Mouse (Mus musculus) T-helper 2 cell (primary cell): ENCODE data around the gene Igbp1b.

Experiments used
- in situ Hi-C: fragments of 300-600 bp; cut with MboI, MseI; formaldehyde crosslinking; loops from one replicate; pipeline ENCODE4 v1.15.1; 2025; ENCODE audit warnings: high pct_unique_total_duplicates

Gene Igbp1b

DNA sequence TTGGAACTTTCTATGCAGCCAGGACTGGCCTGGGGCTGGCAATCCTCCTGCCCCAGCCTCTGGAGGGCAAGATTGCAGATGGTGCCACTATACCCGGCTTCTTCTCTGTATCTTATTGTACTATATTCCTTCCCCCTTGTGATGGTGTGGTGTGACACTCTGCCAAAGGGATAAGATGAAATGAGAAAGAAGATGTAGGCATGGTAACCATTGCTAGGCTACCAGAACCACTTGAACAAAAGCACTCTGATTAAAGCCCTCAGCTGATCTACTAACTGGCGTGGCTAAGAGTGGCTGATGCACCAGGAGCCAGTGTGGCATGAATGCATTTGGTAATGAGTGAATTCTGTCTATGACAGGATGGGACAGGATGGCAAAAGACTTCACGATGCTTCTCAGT, at the start of gene Igbp1b:
TSS of gene Igbp1b (minus strand) at position 29 of the 400 bp plus-strand sequence.
- in situ Hi-C loops, result no loop called here

DNA sequence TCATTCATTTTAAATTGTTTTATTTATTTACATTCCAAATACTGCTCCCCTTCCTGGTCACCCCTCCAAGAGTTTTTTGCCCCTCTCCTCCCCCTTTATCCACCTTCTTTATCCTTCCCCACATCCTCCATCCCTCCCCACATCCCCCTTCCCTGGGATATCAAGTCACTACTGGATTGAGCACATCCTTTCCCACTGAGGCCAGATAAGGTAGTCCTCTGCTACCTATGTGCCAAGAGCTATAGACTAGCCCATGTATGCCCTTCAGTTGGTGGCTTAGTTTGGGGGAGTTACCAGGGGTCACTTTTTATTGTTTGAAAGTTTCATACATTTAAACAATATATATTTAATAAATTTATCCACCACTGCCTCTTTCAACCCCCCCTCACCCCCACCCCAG, 24.6 kb upstream of the Igbp1b start:
- in situ Hi-C loops, result no loop called here

DNA sequence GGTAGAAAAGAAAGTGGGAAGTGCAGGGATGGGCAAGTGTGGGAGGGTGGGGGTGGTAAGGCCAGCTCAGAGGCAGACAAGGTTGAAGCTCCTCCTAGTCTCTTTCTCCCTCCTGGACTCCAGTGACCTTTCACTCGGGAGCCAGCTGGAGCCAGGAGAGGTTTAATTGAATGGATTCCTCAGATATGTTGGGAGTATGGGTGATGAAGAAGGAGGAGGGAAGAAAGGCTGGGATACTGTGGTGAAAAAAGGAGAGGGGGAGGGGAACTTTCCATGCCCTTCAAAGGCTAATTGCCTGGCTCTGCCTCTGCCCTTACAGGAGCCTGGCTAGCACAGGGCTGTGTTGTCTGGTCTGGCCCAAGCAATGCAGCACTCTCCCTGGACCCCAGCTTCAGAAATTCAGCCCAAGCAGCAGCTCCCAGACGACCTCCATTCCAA, 14.4 kb upstream of the Igbp1b start:
- in situ Hi-C loops, result no loop called here

DNA sequence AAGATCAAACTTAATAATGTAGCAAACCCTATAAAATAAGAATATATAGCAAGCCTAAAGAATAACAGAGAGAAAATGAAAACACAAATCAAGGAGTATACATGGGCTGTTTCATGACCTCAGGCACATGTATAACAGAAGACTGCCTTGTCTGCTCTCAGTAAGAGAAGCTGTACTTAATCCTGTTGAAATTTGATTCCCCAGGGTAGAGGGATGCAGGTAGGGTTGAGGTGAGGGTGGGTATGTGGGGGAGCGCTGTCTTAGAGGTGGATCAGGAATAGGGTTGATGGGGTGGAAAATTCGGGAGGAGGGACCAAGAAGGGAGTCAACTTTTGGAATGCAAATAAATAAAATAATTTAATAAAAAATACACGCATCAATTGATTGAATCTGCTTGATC, 7.1 kb upstream of the Igbp1b start:
- in situ Hi-C loops, result no loop called here

DNA sequence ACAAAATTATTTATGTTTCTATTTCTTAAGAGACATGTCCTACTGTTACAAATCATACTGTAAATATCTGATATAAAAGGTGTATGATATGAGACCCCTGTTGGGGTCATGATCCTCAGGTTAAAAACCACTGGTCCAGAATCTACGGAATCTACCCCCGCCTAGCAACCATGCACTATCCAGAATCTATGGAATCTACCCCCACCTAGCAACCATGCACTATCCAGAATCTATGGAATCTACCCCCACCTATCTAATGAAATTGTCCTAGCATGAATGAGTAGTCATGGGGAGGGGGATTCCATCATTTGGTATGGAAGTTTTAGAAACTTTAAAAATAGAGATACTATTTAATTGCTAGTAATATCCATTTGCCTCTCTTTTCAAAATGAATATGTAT, 12.7 kb downstream of the Igbp1b start:
- in situ Hi-C loops, result no loop called here

DNA sequence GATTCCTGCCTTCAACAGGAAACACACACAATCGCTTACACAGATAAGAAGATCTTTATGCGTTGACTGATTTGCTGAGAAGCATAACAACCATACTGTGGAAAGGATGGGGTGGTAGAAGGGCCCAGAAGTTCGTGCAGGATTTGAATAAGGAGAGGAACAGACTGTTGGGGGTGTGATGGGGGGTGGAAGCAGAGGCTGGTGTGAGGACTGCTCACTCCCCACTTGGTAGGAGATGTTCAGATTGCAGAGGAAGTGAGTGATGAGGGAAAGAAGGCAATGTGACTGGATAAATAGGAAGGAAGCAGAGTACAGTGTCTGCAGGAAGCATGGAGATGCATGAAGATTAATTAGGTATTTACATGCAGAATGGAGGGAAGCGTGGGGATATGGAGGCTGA, 19.0 kb downstream of the Igbp1b start:
- in situ Hi-C loops, result no loop called here

DNA sequence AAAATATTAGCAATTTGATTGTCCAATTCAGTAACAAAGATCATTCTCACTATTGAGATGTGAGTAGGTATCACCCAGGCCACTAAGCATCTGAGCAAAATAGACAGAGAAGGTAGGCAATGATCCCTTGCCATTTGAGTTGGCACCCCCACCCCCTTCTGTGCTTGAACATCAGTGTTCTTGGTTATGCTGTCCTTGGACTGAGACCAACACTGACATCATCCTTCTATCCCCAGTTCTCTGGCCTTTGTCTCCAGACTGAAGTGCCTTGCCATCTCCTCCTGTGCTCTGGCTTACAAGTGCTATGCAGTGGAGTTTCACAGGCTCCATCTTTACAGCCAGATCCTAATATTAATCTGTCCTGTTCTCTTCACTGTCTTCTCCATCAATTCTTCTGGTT, 37.6 kb downstream of the Igbp1b start:
- in situ Hi-C loops, result no loop called here

DNA sequence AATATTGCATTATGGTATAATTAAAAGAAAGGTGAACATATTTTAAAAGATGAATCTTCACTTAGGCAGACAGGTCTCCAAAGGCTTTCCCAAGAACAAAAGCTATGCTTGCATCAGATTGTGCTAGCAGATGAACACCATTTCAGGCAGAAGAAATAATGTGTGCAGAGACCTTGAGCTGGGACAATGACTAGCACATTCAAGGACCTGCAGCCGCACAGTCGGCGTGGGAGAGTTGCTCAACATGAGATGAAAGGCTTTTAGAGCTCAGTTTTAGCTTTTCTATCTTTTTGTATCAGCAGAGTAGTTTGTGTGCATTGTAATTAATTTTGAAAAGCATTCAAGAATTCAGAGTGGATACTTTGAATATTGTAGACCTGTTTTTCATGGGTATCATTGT, 39.9 kb downstream of the Igbp1b start:
- in situ Hi-C loops, result no loop called here
